Mouse (Mus musculus) olfactory bulb, adult 2 months (tissue): Measurements from ENCODE around the gene Comt.

ENCODE experiments used
- CTCF ChIP-seq: fragments of 200-500 bp; IDR thresholded peaks from 2 replicates; pipeline ENCODE4 v1.5.1; 2012; ENCODE audit warnings: low read depth, mild to moderate bottlenecking, low read length, moderate library complexity; ENCODE audit not compliant: insufficient read depth
- POLR2A ChIP-seq: fragments of 200-500 bp; IDR thresholded peaks from 2 replicates; pipeline ENCODE4 v1.6.1; 2012; ENCODE audit warnings: mild to moderate bottlenecking, low read depth, low read length, moderate library complexity; ENCODE audit not compliant: insufficient read depth

DNA sequence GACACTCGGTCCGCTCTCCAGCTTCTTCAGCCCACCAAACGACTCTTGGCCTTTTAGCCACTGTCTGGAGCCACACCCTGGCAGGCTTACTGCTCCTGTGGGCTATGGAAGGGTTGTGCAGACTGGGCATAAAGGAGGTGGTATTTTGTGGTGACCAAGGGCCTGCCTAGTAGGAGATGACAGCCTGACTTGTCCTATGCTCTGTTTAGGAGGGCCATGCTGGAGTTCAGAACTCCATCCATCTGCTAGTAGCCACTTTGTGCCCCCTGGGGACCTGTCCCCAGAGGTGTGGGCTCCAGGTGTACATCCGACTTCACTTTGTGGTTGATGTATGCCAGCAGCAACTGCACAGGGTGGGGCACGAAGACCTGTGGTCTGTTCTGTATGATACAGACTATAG is 33.1 kb downstream of the Comt start:
- no peak for TF ChIP-seq CTCF
- no peak for TF ChIP-seq POLR2A
